Mouse (Mus musculus): ENCODE data around the gene Unc13b. TPM values are rescaled to one million over a fixed set of nuclear protein-coding genes. Genes with fewer than 3 reads are reported as not detected.
"Not testable (repeated sequence)": the region's sequence is repeated elsewhere in the genome, so short reads cannot be mapped to it uniquely, and the experiment has no call there.

The Unc13b gene
- polyA plus RNA-seq, 1 experiment, result 0.08 TPM

DNA sequence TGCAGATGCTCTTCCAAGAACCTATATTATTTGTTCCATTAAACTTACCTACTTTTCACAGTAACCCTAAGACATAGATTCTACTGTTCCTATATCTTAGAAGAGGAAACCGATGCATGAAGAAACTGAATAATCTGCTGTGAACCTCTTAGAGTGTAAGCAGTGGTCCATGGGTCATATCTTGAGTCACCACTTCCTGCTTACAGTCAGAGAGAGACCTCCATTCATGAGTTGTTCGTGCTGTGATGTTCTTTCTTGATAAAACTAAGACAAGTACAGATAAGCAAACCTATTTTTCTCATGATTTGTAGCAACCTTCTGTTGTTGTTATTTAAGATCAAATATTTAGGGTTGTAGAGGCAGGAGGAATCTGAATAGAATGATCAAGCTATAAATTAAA lies 57.5 kb downstream of the Unc13b start:
- H3K27me3 ChIP-seq (ENCODE audit: control insufficient read depth, insufficient read depth, insufficient read length), result peaks cover 2% of the 10 kb centered on the region

DNA sequence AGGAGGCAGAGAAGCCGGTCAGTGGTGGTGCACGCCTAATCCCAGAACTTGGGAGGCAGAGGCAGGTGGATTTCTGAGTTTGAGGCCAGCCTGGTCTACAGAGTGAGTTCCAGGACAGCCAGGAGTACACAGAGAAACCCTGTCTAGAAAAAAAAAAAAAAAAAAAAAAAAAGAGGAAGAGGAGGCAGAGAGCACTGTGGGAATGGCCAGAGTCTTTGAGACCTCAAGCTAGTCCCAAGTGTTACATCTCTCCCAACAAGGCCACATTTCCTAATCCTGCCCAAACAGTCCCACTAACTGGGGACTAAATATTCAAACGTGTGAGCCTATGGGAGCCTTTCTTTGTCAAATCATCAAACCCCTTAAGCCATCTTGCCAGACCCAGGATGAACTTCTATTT lies 71.0 kb downstream of the Unc13b start:
- Histone ChIP-seq H3K4me3 (ENCODE audit: insufficient read depth, poor library complexity, severe bottlenecking) (no peak overlapping the region), H3K36me3 (ENCODE audit: control insufficient read depth, insufficient read depth) (no peaks in the 10 kb centered on the region), H3K79me2 (ENCODE audit: control insufficient read depth, insufficient read depth) (no peaks in the 10 kb centered on the region), H3K79me3 (ENCODE audit: low read depth) (no peaks in the 10 kb centered on the region), H3K27me3 (ENCODE audit: control insufficient read depth, insufficient read depth, insufficient read length) (no peaks in the 10 kb centered on the region), H3ac (ENCODE audit: control insufficient read depth, insufficient read length, low read depth) (no peak overlapping the region)
- TF ChIP-seq FOSL1 (IDR thresholded peaks at IDR 0.05; ENCODE audit: insufficient read depth, low read length, poor library complexity, severe bottlenecking), result no peak
- TF ChIP-seq MAX (IDR thresholded peaks at IDR 0.05), result no peak
- TF ChIP-seq MYOD1 (IDR thresholded peaks at IDR 0.05; ENCODE audit: control insufficient read depth, insufficient read length, low read depth), result no peak
- TF ChIP-seq CTCF (IDR thresholded peaks at IDR 0.05; ENCODE audit: control insufficient read depth, insufficient read depth, insufficient read length), result no peak
- no peak for TF ChIP-seq MYOG (IDR thresholded peaks at IDR 0.05; ENCODE audit: control insufficient read depth, extremely low read depth, insufficient read length)
- TF ChIP-seq USF1 (IDR thresholded peaks at IDR 0.05; ENCODE audit: low read depth), result no peak
- TF ChIP-seq CEBPB (IDR thresholded peaks at IDR 0.05; ENCODE audit: low read depth), result no peak

More for the DNA sequence above, 57.5 kb downstream of the Unc13b start:
- H3K4me3 ChIP-seq (ENCODE audit: insufficient read depth, poor library complexity, severe bottlenecking), result no peak overlapping the region
- no peaks in the 10 kb centered on the region for H3K79me3 ChIP-seq (ENCODE audit: low read depth)
- H3K79me2 ChIP-seq (ENCODE audit: control insufficient read depth, insufficient read depth), result no peaks in the 10 kb centered on the region
- no peaks in the 10 kb centered on the region for H3K36me3 ChIP-seq (ENCODE audit: control insufficient read depth, insufficient read depth)
- TF ChIP-seq CTCF (IDR thresholded peaks at IDR 0.05; ENCODE audit: control insufficient read depth, insufficient read depth, insufficient read length) (no peak), FOSL1 (IDR thresholded peaks at IDR 0.05; ENCODE audit: insufficient read depth, low read length, poor library complexity, severe bottlenecking) (no peak), MAX (IDR thresholded peaks at IDR 0.05) (no peak), USF1 (IDR thresholded peaks at IDR 0.05; ENCODE audit: low read depth) (no peak), MYOD1 (IDR thresholded peaks at IDR 0.05; ENCODE audit: control insufficient read depth, insufficient read length, low read depth) (no peak), MYOG (IDR thresholded peaks at IDR 0.05; ENCODE audit: control insufficient read depth, extremely low read depth, insufficient read length) (no peak), CEBPB (IDR thresholded peaks at IDR 0.05; ENCODE audit: low read depth) (no peak)
- no peak overlapping the region for H3ac ChIP-seq (ENCODE audit: control insufficient read depth, insufficient read length, low read depth)

DNA sequence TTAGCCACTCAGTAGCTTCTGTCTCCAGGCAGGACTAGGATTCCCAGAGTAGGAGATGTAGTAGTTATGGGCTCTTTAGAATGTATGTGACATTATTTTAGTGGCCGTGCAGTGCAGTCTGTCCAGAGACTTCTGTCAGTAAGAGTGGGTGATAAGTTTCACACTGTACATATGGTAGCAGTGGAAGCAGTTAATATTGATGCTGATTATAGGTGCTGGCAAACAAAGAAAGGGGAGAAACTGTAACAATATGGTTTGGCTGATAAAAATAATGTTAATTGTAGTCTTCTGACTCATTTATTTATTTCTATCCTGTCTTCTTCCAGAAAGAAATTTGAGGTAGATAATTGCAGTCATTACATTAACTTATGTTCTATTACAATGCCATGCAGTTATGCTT lies 83.9 kb downstream of the Unc13b start:
- Histone ChIP-seq H3K27me3 (ENCODE audit: control insufficient read depth, insufficient read depth, insufficient read length) (no peaks in the 10 kb centered on the region), H3K36me3 (ENCODE audit: control insufficient read depth, insufficient read depth) (no peaks in the 10 kb centered on the region), H3K79me2 (ENCODE audit: control insufficient read depth, insufficient read depth) (no peaks in the 10 kb centered on the region), H3K4me3 (ENCODE audit: insufficient read depth, poor library complexity, severe bottlenecking) (no peak overlapping the region), H3ac (ENCODE audit: control insufficient read depth, insufficient read length, low read depth) (no peak overlapping the region), H3K79me3 (ENCODE audit: low read depth) (no peaks in the 10 kb centered on the region)
- TF ChIP-seq FOSL1 (IDR thresholded peaks at IDR 0.05; ENCODE audit: insufficient read depth, low read length, poor library complexity, severe bottlenecking) (no peak), CTCF (IDR thresholded peaks at IDR 0.05; ENCODE audit: control insufficient read depth, insufficient read depth, insufficient read length) (no peak), CEBPB (IDR thresholded peaks at IDR 0.05; ENCODE audit: low read depth) (no peak), USF1 (IDR thresholded peaks at IDR 0.05; ENCODE audit: low read depth) (no peak), MYOD1 (IDR thresholded peaks at IDR 0.05; ENCODE audit: control insufficient read depth, insufficient read length, low read depth) (no peak), MAX (IDR thresholded peaks at IDR 0.05) (no peak), MYOG (IDR thresholded peaks at IDR 0.05; ENCODE audit: control insufficient read depth, extremely low read depth, insufficient read length) (no peak)

DNA sequence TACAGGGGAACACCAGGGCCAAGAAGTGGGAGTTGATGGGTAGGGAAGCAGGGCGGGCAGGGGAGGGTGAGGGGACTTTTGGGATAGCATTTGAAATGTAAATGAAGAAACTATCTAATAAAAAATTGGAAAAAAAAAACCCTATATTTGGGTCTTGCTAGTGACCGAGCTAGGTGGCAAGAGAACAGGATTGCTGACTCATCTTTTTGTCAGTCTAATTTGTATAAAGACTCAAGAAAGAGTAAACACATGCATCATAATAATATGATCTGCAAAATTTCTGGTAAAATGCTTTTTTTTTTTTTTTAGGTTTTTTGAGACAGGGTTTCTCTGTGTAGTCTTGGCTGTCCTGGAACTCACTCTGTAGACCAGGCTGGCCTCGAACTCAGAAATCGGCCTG lies 93.7 kb downstream of the Unc13b start:
- not testable (repeated sequence) for H3ac ChIP-seq (ENCODE audit: control insufficient read depth, insufficient read length, low read depth); H3K4me3 ChIP-seq (ENCODE audit: insufficient read depth, poor library complexity, severe bottlenecking)

DNA sequence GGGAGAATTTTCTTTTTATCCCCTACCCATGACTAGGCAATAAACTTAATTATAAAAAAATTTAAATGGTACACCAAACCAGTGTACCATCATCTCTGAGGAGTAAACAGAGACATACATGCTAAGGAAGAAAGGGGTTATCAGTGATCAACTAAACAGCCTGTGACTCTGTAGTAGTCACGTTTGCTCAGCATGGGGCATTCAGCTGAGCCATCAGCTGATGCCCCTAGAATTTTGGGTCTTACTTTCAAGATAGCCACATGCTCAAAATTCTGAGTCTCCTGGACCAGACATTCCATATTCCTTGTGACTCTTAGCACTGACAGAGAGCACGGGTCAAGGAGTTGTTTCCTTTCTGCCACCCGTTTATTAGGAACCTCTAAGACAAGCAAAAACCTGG lies 101.3 kb downstream of the Unc13b start:
- Histone ChIP-seq H3K4me3 (ENCODE audit: insufficient read depth, poor library complexity, severe bottlenecking) (no peak overlapping the region), H3K27me3 (ENCODE audit: control insufficient read depth, insufficient read depth, insufficient read length) (no peaks in the 10 kb centered on the region), H3K79me3 (ENCODE audit: low read depth) (no peaks in the 10 kb centered on the region), H3K79me2 (ENCODE audit: control insufficient read depth, insufficient read depth) (no peaks in the 10 kb centered on the region), H3ac (ENCODE audit: control insufficient read depth, insufficient read length, low read depth) (no peak overlapping the region), H3K36me3 (ENCODE audit: control insufficient read depth, insufficient read depth) (no peaks in the 10 kb centered on the region)
- no peak for TF ChIP-seq MYOD1 (IDR thresholded peaks at IDR 0.05; ENCODE audit: control insufficient read depth, insufficient read length, low read depth)
- no peak for TF ChIP-seq CTCF (IDR thresholded peaks at IDR 0.05; ENCODE audit: control insufficient read depth, insufficient read depth, insufficient read length)
- TF ChIP-seq FOSL1 (IDR thresholded peaks at IDR 0.05; ENCODE audit: insufficient read depth, low read length, poor library complexity, severe bottlenecking), result no peak
- TF ChIP-seq MAX (IDR thresholded peaks at IDR 0.05), result no peak
- no peak for TF ChIP-seq MYOG (IDR thresholded peaks at IDR 0.05; ENCODE audit: control insufficient read depth, extremely low read depth, insufficient read length)
- TF ChIP-seq USF1 (IDR thresholded peaks at IDR 0.05; ENCODE audit: low read depth), result no peak
- TF ChIP-seq CEBPB (IDR thresholded peaks at IDR 0.05; ENCODE audit: low read depth), result no peak

More for the DNA sequence above, 93.7 kb downstream of the Unc13b start:
- H3K36me3 ChIP-seq (ENCODE audit: control insufficient read depth, insufficient read depth); H3K27me3 ChIP-seq (ENCODE audit: control insufficient read depth, insufficient read depth, insufficient read length); H3K79me3 ChIP-seq (ENCODE audit: low read depth); H3K79me2 ChIP-seq (ENCODE audit: control insufficient read depth, insufficient read depth): not testable (repeated sequence)

DNA sequence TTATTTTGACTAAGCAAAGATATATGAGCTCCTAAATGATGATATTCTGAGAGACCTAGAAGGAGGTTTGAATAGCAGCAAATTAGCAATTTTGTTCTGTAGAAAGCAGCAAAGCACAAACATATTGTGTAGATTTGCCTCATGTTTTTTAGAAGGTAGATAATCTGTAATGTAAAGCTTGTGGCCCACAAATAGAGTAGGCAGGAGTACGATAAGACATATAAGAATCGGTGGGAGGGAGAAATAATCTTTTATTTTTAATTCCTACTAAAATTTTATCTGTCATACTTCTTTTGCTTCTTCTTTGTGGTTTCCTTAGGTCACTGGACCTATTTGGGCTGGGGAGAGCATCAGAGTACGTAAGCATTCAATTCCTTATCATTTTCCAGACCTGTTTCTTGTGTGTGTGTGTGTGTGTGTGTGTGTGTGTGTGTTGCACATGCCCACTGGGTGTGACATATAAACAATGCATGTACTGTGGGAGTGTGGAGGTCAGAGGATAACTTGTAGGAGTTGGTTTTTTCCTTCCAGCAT lies 102.4 kb downstream of the Unc13b start:
- no peaks in the 10 kb centered on the region for H3K79me3 ChIP-seq (ENCODE audit: low read depth)
- no peaks in the 10 kb centered on the region for H3K27me3 ChIP-seq (ENCODE audit: control insufficient read depth, insufficient read depth, insufficient read length)
- H3K36me3 ChIP-seq (ENCODE audit: control insufficient read depth, insufficient read depth), result no peaks in the 10 kb centered on the region
- no peak for TF ChIP-seq MAX (IDR thresholded peaks at IDR 0.05)
- no peak for TF ChIP-seq CEBPB (IDR thresholded peaks at IDR 0.05; ENCODE audit: low read depth)
- TF ChIP-seq MYOG (IDR thresholded peaks at IDR 0.05; ENCODE audit: control insufficient read depth, extremely low read depth, insufficient read length), result no peak
- TF ChIP-seq CTCF (IDR thresholded peaks at IDR 0.05; ENCODE audit: control insufficient read depth, insufficient read depth, insufficient read length), result no peak
- no peak for TF ChIP-seq MYOD1 (IDR thresholded peaks at IDR 0.05; ENCODE audit: control insufficient read depth, insufficient read length, low read depth)
- TF ChIP-seq FOSL1 (IDR thresholded peaks at IDR 0.05; ENCODE audit: insufficient read depth, low read length, poor library complexity, severe bottlenecking), result no peak
- no peak for TF ChIP-seq USF1 (IDR thresholded peaks at IDR 0.05; ENCODE audit: low read depth)
- no peak overlapping the region for H3ac ChIP-seq (ENCODE audit: control insufficient read depth, insufficient read length, low read depth)
- no peak overlapping the region for H3K4me3 ChIP-seq (ENCODE audit: insufficient read depth, poor library complexity, severe bottlenecking)
- no peaks in the 10 kb centered on the region for H3K79me2 ChIP-seq (ENCODE audit: control insufficient read depth, insufficient read depth)
